Mouse (Mus musculus): ENCODE measurements around the gene Gm47996. TPM values are rescaled to one million over a fixed set of nuclear protein-coding genes. Genes with fewer than 3 reads are reported as not detected.

Gene Gm47996
- polyA plus RNA-seq, 1 experiment from 2014 or later, result not detected

DNA sequence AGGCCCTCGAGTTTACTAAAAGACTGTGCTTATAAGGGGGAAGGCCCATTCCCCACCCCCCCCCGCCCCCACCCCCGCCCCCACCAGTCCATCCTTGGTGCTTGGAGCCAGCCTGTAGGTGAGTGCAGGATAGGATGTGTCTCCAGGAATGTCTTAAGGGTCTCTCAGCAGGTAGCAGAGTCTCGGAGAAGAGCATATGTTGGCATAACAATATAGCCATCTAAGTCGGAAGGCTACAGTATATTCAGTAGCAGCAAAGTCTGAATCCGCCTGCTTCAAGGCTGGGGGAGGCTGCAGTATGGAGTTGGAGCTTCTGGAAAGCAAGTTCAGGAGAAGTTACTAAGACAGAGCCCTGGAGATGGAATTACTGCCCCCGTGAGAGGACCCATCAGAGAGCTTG lies 10.2 kb downstream of the Gm47996 start:
- no peaks in the 10 kb centered on the region for H3K27me3 ChIP-seq (replicated peaks; ENCODE audit: control insufficient read depth, insufficient read depth, low read length)
- no peaks in the 10 kb centered on the region for H3K9me3 ChIP-seq (ENCODE audit: control insufficient read depth, low read length)
- no peak overlapping the region for H3K4me2 ChIP-seq (ENCODE audit: low read depth, low read length)
- H3K36me3 ChIP-seq (ENCODE audit: control insufficient read depth, insufficient read depth, low read length), result no peaks in the 10 kb centered on the region
- H3K4me3 ChIP-seq (ENCODE audit: low read length), result no peak overlapping the region
- WGBS, result 77% methylated on average over 7 of the region's 7 CpGs
- H3K4me1 ChIP-seq (ENCODE audit: control insufficient read depth, insufficient read depth, low read length), result peaks cover 7% of the 10 kb centered on the region; the same call in 1 of the 2 replicates
- ATAC-seq, result no peak
- H3K9ac ChIP-seq (ENCODE audit: low read depth, low read length), result no peak overlapping the region
- H3K27ac ChIP-seq (ENCODE audit: low read length), result no peak overlapping the region

DNA sequence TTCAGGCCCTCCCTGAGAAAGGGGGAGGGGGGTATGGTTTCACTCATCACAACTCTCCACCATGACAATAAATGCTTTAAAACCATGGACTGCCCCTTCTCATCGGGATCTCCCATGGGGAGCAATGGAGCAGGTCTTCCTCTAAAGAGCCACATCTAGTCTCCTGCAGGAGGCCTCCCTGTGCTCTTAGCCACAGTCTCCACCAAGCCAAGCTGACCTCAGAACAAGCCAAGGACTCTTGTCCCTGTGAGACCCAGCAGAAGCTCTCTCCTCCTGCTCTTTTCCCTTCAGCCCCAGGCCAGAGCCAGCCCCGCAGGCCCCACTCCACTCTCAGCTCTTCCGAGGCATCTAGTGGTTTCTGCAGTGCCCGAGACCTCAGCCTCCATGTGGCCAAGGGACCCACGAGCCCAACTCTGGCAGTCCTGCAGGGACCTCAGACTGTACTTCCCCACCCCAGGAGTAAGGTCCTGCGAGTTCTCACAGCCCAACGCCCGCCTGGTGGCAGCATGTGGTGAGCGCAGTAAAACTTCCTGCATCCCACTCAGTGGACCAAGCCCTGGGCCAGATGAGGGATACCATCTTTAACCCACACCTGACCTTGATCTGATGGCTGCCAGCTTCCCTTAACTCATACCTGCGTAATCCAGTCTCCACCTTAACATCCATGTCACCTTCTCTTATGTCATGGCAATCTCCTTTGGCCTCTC lies 12.8 kb downstream of the Gm47996 start:
- Histone ChIP-seq H3K4me1 (ENCODE audit: control insufficient read depth, insufficient read depth, low read length) (no peaks in the 10 kb centered on the region), H3K9me3 (ENCODE audit: control insufficient read depth, low read length) (no peaks in the 10 kb centered on the region), H3K9ac (ENCODE audit: low read depth, low read length) (no peak overlapping the region), H3K4me3 (ENCODE audit: low read length) (no peak overlapping the region), H3K27ac (ENCODE audit: low read length) (no peak overlapping the region), H3K27me3 (replicated peaks; ENCODE audit: control insufficient read depth, insufficient read depth, low read length) (no peaks in the 10 kb centered on the region), H3K36me3 (ENCODE audit: control insufficient read depth, insufficient read depth, low read length) (no peaks in the 10 kb centered on the region), H3K4me2 (ENCODE audit: low read depth, low read length) (no peak overlapping the region)
- WGBS, result 87% methylated on average over 10 of the region's 10 CpGs
- ATAC-seq, result no peak

DNA sequence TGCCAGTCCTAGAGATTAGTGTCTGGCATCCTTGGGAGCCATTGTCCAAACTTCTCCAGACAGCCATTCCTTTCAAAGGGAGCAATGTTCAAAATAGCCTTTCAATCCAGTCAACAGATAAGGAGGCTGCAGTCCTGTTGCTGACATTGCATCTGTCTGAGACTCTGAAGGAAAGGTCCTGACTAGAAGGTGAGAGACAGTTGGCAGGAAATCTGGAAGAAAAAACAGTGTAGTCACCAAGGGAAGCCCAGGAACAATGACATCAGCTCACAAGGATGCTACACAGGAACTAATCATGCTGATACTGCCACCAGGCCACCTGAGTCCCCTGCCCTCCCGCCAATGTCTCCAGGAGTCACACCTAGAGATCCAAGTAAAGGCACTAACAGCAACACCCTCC lies 13.4 kb downstream of the Gm47996 start:
- Histone ChIP-seq H3K9ac (ENCODE audit: low read depth, low read length) (no peak overlapping the region), H3K4me3 (ENCODE audit: low read length) (no peak overlapping the region), H3K27ac (ENCODE audit: low read length) (no peak overlapping the region), H3K4me1 (ENCODE audit: control insufficient read depth, insufficient read depth, low read length) (no peaks in the 10 kb centered on the region), H3K9me3 (ENCODE audit: control insufficient read depth, low read length) (no peaks in the 10 kb centered on the region), H3K36me3 (ENCODE audit: control insufficient read depth, insufficient read depth, low read length) (no peaks in the 10 kb centered on the region), H3K4me2 (ENCODE audit: low read depth, low read length) (no peak overlapping the region), H3K27me3 (replicated peaks; ENCODE audit: control insufficient read depth, insufficient read depth, low read length) (no peaks in the 10 kb centered on the region)
- ATAC-seq, result no peak
- 67% methylated on average over 1 of the region's 1 CpGs for WGBS

- H3K27ac ChIP-seq (ENCODE audit: low read length), result no peak overlapping the region
- ATAC-seq, result no peak
Measured at GRCm38 (mm10) chr1:151224536-151224935, 14.6 kb downstream of the Gm47996 start.

DNA sequence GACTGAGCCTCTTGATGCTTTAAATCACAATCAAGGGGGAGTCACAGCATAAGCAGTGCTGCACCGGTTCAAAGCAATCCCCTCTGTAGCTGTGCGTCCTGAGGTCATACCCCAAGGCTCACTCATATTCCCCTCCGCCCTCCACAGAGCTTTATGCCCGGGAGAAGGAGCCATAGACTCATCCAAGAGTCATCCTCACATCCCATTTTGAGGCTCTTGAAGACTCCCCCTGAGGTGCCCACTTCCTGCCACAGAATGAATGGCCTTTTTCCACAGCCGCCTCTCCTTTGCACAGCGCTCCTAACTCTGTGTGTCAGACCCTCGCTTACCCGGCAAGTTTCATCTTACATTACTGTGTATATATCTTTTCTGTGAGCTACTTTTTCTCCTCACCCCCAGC lies 17.6 kb downstream of the Gm47996 start:
- no peaks in the 10 kb centered on the region for H3K27me3 ChIP-seq (replicated peaks; ENCODE audit: control insufficient read depth, insufficient read depth, low read length)
- H3K9ac ChIP-seq (ENCODE audit: low read depth, low read length), result no peak overlapping the region
- H3K27ac ChIP-seq (ENCODE audit: low read length), result no peak overlapping the region
- H3K9me3 ChIP-seq (ENCODE audit: control insufficient read depth, low read length), result no peaks in the 10 kb centered on the region
- H3K36me3 ChIP-seq (ENCODE audit: control insufficient read depth, insufficient read depth, low read length), result no peaks in the 10 kb centered on the region
- no peak overlapping the region for H3K4me2 ChIP-seq (ENCODE audit: low read depth, low read length)
- WGBS, result 78% methylated on average over 8 of the region's 8 CpGs
- H3K4me3 ChIP-seq (ENCODE audit: low read length), result no peak overlapping the region
- H3K4me1 ChIP-seq (ENCODE audit: control insufficient read depth, insufficient read depth, low read length), result no peaks in the 10 kb centered on the region
- no peak for ATAC-seq

More at GRCm38 (mm10) chr1:151224536-151224935, 14.6 kb downstream of the Gm47996 start:
- Histone ChIP-seq H3K27me3 (replicated peaks; ENCODE audit: control insufficient read depth, insufficient read depth, low read length) (no peaks in the 10 kb centered on the region), H3K9ac (ENCODE audit: low read depth, low read length) (no peak overlapping the region), H3K9me3 (ENCODE audit: control insufficient read depth, low read length) (no peaks in the 10 kb centered on the region), H3K4me3 (ENCODE audit: low read length) (no peak overlapping the region), H3K4me1 (ENCODE audit: control insufficient read depth, insufficient read depth, low read length) (no peaks in the 10 kb centered on the region), H3K4me2 (ENCODE audit: low read depth, low read length) (no peak overlapping the region), H3K36me3 (ENCODE audit: control insufficient read depth, insufficient read depth, low read length) (no peaks in the 10 kb centered on the region)
- 95% methylated on average over 1 of the region's 1 CpGs for WGBS

DNA sequence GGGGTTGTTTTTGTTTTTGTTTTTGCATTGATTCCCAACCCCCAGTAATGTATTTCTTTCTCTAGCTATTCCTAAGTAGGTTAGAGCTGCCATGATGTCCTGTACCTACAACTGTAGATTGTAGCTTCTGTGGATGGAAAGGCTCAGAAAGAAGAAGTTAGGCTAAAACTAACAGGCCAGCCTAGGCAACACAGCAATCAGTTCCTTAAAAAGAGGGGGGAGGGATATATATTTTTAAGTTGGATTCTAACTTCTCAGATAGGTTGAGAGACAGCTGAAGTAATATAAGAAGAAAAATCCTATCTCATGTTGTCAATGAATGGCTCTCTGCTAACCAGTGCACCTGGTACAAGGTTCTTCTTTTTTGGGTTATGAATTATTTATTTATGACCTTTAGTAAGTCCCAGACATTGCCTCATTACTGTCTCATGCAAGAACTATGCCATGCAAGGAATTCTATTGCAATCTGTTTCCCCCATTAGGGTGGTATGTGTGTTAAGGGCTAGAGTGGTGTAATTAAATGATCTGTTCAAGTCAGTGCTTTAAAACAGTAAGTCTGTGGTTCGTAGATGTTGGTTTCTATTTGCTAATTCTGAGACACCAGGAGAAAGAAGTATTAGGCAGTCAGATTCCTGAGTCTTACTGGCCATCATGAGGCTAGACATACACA lies 18.5 kb downstream of the Gm47996 start:
- no peaks in the 10 kb centered on the region for H3K9me3 ChIP-seq (ENCODE audit: control insufficient read depth, low read length)
- WGBS, result 73% methylated on average over 1 of the region's 1 CpGs
- ATAC-seq, result no peak
- H3K27me3 ChIP-seq (replicated peaks; ENCODE audit: control insufficient read depth, insufficient read depth, low read length), result no peaks in the 10 kb centered on the region
- H3K4me1 ChIP-seq (ENCODE audit: control insufficient read depth, insufficient read depth, low read length), result no peaks in the 10 kb centered on the region
- no peak overlapping the region for H3K4me3 ChIP-seq (ENCODE audit: low read length)
- H3K27ac ChIP-seq (ENCODE audit: low read length), result no peak overlapping the region
- H3K36me3 ChIP-seq (ENCODE audit: control insufficient read depth, insufficient read depth, low read length), result no peaks in the 10 kb centered on the region
- H3K4me2 ChIP-seq (ENCODE audit: low read depth, low read length), result no peak overlapping the region
- H3K9ac ChIP-seq (ENCODE audit: low read depth, low read length), result no peak overlapping the region

- WGBS, result 86% methylated on average over 3 of the region's 3 CpGs
- Histone ChIP-seq H3K27ac (ENCODE audit: low read length) (no peak overlapping the region), H3K4me1 (ENCODE audit: control insufficient read depth, insufficient read depth, low read length) (no peaks in the 10 kb centered on the region), H3K4me3 (ENCODE audit: low read length) (no peak overlapping the region), H3K27me3 (replicated peaks; ENCODE audit: control insufficient read depth, insufficient read depth, low read length) (no peaks in the 10 kb centered on the region), H3K4me2 (ENCODE audit: low read depth, low read length) (no peak overlapping the region), H3K9me3 (ENCODE audit: control insufficient read depth, low read length) (no peaks in the 10 kb centered on the region), H3K9ac (ENCODE audit: low read depth, low read length) (no peak overlapping the region), H3K36me3 (ENCODE audit: control insufficient read depth, insufficient read depth, low read length) (no peaks in the 10 kb centered on the region)
- no peak for ATAC-seq
Measured at GRCm38 (mm10) chr1:151232346-151232745, 22.4 kb downstream of the Gm47996 start.

DNA sequence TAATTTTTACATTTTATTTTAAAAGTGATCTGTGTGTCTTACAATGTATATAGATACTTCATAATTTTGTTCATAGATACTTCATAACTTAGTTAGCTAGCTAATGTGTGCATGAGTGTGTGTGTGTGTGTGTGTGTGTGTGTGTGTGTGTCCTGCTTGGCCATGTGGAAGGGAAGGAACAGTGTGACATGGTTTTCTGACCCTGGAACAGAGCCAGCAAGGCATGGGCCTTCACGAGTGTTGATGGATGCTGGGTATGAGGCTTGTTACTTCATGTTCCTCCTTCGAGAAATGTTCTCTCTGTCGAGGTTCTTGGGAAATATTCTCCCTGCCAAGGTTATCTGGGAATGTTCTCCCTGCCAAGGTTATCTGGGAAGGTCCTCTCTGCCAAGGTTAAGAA lies 23.8 kb downstream of the Gm47996 start:
- H3K9me3 ChIP-seq (ENCODE audit: control insufficient read depth, low read length), result no peaks in the 10 kb centered on the region
- no peaks in the 10 kb centered on the region for H3K27me3 ChIP-seq (replicated peaks; ENCODE audit: control insufficient read depth, insufficient read depth, low read length)
- no peaks in the 10 kb centered on the region for H3K36me3 ChIP-seq (ENCODE audit: control insufficient read depth, insufficient read depth, low read length)
- H3K27ac ChIP-seq (ENCODE audit: low read length), result no peak overlapping the region
- H3K9ac ChIP-seq (ENCODE audit: low read depth, low read length), result no peak overlapping the region
- no peak for ATAC-seq
- no peaks in the 10 kb centered on the region for H3K4me1 ChIP-seq (ENCODE audit: control insufficient read depth, insufficient read depth, low read length)
- no peak overlapping the region for H3K4me2 ChIP-seq (ENCODE audit: low read depth, low read length)
- H3K4me3 ChIP-seq (ENCODE audit: low read length), result no peak overlapping the region
- WGBS, result 83% methylated on average over 3 of the region's 3 CpGs

DNA sequence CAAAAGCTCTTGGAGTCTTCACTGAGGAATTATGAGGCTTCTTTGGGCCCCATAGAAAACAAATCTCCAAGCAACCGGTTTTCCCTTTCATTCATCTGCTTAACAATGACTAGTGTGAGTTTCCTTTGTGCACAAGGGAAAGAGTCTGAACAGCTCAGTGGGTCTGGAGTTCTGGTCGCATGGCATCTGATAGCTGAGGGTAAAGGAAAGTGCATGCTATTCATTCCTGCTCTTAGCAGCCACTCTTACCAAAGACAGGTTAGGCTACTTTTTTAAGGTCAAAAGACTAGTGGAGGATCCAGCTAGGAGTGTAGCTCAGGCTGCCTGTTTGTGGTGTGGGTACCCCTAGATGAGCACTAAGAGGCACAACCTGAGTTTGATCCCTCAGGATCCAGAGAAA lies 25.6 kb downstream of the Gm47996 start:
- H3K27me3 ChIP-seq (replicated peaks; ENCODE audit: control insufficient read depth, insufficient read depth, low read length), result no peaks in the 10 kb centered on the region
- no peak for ATAC-seq

More for the DNA sequence above, 25.6 kb downstream of the Gm47996 start:
- Histone ChIP-seq H3K27ac (ENCODE audit: low read length) (no peak overlapping the region), H3K4me1 (ENCODE audit: control insufficient read depth, insufficient read depth, low read length) (no peaks in the 10 kb centered on the region), H3K9ac (ENCODE audit: low read depth, low read length) (no peak overlapping the region), H3K4me3 (ENCODE audit: low read length) (no peak overlapping the region), H3K9me3 (ENCODE audit: control insufficient read depth, low read length) (no peaks in the 10 kb centered on the region), H3K4me2 (ENCODE audit: low read depth, low read length) (no peak overlapping the region), H3K36me3 (ENCODE audit: control insufficient read depth, insufficient read depth, low read length) (no peaks in the 10 kb centered on the region)
- 56% methylated on average over 2 of the region's 2 CpGs for WGBS

All from intestine, embryonic 16.5 days (tissue).